Mouse (Mus musculus): ENCODE data around the gene Card19.

Card19 gene

GRCm38 (mm10) chr13:49225159-49225558 lies 9.3 kb upstream of the Card19 start:
- DNase-seq, result no peak

DNA sequence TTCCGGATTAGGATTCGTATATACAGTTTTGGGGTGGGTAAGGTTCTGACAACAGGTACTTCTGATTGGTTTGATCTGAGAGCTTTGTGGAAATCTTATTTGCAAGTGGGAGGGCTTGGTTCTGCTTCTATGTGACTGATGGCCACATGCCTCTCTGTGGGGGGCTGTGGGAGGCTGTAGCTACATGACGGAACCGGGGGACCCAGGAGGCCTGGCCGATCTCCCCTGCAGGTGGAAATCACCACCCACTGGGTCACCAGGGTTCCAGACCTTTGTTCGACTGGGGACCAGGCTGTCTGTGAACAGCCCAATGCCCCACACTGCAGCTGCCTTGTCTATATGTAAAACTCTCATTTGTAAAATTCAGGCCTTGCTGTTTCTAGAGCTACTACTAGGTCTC lies 8.9 kb upstream of the Card19 start:
- DNase-seq, result no peak

DNA sequence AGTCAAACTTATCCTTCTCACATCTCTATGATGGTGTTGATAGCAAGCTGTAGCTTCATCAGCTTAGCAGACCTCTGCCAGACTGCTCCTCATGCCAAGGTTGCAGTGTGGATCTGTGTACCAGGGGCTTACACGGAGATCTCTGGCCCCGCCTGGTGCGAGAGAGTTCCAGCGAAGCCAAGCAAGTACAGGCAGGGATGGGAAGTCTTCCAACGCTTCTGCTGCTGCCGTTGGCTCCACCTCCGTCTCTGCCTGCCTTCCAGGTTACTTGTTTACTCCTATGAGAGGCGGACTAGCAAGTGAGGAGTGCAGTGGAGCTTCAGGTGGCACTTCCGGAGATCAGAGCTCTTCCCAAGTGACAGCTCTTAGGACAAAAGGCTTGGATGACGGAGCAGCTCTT lies 8.5 kb upstream of the Card19 start:
- DNase-seq, result no peak

DNA sequence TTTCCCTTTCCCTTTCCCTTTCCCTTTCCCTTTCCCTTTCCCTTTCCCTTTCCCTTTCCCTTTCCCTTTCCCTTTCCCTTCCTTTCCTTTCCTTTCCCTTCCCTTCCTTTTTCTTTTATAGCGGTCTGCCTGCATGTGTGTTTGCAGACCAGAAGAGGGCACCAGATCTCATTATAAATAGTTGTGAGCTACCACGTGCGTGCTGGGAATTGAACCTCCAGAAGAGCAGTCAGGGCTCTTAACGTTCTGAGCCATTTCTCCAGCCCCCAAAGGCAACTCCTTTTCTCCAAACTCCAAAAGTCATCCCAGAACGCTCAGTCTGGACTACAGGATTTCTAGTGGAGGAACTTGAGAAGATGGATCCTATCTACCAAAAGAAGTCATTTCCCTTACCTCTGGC lies 5.1 kb upstream of the Card19 start:
- DNase-seq, result no peak

GRCm38 (mm10) chr13:49219367-49219766 lies 3.5 kb upstream of the Card19 start:
- DNase-seq, result no peak

GRCm38 (mm10) chr13:49218651-49219050 lies 2.8 kb upstream of the Card19 start:
- no peak for DNase-seq

DNA sequence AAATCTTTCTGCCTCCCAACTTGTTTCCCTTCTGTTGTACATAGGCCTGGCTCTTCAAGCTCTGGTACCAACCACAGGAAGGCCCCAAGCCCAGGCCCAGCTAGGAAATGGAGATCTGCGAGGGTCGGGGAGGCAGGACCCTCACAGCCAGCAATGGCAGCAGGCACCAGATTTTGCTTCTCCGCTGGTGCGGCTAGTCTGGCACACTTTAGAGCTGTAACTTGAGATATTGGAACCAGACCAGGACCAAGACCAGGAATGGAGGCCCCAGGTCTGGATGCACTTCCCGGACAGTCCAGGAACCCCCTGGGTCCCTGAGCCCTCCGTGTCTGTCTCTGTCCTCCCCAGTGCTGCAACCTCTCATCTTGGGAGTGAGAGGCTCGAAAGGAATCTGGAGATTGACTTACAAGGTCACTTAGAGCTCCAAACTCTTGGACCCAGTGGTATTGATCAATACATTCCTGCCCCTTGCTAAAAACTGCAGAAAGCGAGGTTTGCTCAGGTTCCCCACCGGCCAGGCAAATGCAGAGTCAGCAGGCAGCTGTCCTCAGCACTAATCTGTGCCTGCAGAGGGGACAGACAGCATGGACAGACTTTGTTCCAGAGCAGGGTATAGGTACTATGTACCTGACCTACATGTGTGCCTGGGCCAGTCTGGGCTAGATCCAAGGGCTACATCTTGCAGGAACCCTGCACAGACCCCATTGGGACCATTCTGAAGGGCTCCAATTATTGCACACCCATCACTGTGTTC lies 1.1 kb upstream of the Card19 start:
- DNase-seq, result no peak

- no peak for DNase-seq
Observed at GRCm38 (mm10) chr13:49216220-49216552, 349 bp upstream of the Card19 start.

GRCm38 (mm10) chr13:49215128-49215503 lies 721 bp downstream of the Card19 start:
- DNase-seq, result no peak

DNA sequence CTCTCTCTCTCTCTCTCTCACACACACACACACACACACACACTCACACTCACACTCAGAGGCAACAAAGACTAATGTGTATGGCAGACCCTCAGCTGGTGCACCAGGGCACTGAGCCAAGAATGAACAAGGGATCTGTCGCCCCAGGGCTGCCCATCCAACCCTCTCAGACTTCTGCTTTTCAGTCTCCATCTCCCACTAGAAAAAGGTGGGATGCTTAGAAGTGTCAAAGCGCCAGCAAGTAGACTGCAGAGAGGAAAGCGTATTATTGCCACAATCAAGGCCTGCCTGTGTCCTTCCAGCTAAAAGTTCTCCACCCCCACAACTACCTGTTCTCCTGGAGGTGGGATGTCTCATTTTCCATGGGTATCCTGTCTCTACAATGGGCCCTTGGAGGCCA lies 1.4 kb downstream of the Card19 start:
- DNase-seq, result no peak

DNA sequence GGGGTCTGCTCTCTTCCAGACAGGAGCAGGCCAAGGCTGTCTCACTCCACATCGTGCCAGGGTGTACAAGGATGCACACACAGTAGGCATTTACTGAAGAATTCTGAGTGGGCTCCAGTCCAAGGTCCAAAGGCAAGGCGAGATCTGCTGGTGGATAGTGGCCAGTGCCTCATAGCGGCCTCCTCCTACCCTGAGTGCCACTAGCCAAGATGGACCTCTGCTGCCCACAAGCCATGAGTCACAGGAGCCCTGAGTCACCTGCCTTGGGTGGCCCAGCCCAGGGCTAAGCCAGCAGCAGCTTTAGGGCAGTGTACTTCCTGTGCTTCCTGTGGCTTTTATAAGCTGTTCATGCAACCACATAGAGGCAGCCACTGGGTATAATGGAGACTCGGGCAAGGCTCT lies 2.3 kb downstream of the Card19 start:
- DNase-seq, result no peak

GRCm38 (mm10) chr13:49212711-49213500 lies 2.9 kb downstream of the Card19 start:
- DNase-seq, result no peak

GRCm38 (mm10) chr13:49209306-49209705 lies 6.5 kb downstream of the Card19 start:
- no peak for DNase-seq

GRCm38 (mm10) chr13:49206341-49206740 lies 9.5 kb downstream of the Card19 start:
- no peak for DNase-seq

DNA sequence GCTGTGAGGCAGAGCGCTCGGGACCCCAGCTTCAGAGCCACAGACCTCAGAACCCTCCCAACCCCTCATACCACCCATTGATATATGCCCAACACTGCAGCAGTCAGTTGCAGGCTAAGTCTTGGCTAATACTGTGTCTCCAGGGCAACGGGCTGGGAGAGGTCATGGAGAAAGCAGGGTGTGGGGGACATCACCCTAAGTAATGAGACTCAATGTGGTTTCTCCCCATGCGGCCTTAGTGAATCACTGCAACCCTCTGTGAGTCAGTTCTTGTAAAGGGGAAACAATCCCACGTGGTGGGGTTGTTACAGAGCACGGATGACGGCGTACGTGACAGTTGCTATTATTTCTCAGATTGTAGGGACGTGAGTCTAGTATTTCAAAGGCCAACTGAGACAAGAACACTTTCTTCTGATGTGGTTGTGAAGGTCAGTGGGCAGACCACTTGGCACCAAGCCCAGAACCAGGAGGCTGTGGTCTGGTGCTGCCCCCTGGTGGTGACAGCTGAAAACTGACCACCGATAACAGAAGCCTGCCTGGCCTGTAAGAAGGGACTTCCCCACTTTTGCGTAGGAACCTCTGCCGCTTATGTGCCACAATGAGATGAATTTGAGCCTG lies 10.3 kb downstream of the Card19 start:
- DNase-seq, result peak; percentile 62 to 66

GRCm38 (mm10) chr13:49202556-49202955 lies 13.3 kb downstream of the Card19 start:
- no peak for DNase-seq

DNA sequence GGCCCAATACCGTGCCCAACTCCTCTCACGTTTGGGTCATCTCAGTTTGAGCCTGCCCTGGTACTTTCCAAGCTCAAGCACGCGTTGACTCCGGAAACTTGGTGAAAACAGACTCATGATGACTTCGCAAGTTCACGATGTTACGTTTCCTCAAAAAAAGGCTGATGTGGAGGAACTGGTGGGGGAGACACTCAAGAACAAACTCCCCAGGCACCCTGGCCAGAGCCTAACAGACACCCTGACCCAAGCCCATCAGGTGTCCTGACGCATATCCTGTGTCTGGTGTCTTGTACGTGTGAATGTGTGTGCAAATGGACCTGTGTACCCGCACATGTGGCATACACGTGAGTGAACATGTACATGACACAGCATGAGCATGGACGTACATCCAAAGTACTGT lies 15.1 kb downstream of the Card19 start:
- DNase-seq, result no peak

GRCm38 (mm10) chr13:49199891-49200290 lies 15.9 kb downstream of the Card19 start:
- DNase-seq, result no peak

- no peak for DNase-seq
Observed at GRCm38 (mm10) chr13:49198734-49199133, 17.1 kb downstream of the Card19 start.

GRCm38 (mm10) chr13:49196766-49197165 lies 19.1 kb downstream of the Card19 start:
- no peak for DNase-seq

- no peak for DNase-seq
Observed at GRCm38 (mm10) chr13:49196211-49196610, 19.6 kb downstream of the Card19 start.

DNA sequence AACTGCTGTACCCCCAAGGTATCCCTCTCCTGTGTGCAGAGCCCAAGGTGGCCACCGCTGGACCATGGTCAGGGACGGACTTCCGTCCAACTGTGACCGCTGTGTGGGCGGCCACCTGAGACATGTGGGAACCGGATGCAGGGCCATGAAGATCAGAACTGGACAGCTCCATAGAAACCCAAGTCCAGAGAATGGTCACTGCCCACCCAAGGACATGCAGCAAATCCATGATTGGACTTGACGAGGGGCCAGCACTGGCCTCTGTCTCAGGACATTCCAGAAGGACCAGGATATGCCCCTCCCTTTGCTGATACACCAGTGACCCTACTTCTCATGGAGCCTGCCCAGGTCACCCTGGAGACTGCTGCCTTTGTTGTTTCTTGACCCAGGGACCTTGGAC lies 20.2 kb downstream of the Card19 start:
- DNase-seq, result no peak

DNA sequence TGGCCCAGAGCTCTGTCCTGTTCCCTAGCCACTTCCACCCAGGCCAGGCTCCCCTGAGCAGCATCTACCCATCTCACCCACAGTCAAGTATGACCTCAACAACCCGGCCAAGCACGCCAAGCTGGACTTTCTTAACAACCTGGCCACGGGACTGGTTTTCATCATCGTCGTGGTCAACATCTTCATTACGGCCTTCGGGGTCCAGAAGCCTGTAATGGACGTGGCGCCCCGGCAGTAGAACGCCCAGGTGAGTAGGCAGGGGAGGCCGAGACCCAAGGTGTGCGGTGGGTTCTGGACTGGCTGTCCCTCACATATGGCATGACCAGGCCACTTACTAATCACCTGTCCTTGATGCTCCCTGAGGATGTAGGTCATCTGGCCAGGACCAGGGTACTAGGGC lies 21.0 kb downstream of the Card19 start:
- no peak for DNase-seq

GRCm38 (mm10) chr13:49193650-49194049 lies 22.2 kb downstream of the Card19 start:
- DNase-seq, result no peak
